Mouse (Mus musculus) cerebellum, adult 2 months (tissue): ENCODE results near the gene 2200002D01Rik.

Source experiments
- CTCF ChIP-seq: fragments of 200-500 bp; IDR thresholded peaks from 2 replicates; pipeline ENCODE4 v1.5.1; 2011; ENCODE audit warnings: low read depth, mild to moderate bottlenecking, control low read depth, low read length, moderate library complexity, borderline replicate concordance; ENCODE audit not compliant: insufficient read depth
- POLR2A ChIP-seq: fragments of 200-500 bp; IDR thresholded peaks from 2 replicates; pipeline ENCODE4 v1.6.1; 2011; ENCODE audit warnings: low read length, control low read depth, borderline replicate concordance; ENCODE audit not compliant: insufficient read depth

DNA sequence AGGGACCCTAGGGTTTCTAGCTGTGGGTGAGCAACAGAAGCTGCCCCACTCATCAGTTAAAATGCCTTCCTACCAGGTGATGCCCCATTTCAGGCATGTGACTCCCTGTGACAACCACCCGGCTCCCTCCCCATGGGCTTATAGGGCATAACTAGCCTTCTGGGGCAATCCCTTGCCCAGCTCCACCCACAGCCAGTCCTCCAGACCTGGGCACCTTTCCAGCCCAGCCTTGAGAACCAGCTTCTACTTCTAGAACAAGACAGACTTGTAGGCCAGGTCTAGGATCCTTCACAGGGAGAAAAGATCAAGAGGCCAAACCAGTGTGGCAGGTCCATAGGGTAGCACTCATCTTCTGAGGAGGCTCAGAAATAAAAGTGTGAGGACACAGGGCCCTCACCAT, 9.1 kb upstream of the 2200002D01Rik start:
- no peak for TF ChIP-seq CTCF
- TF ChIP-seq POLR2A = no peak
